Mouse (Mus musculus) C2C12 (cell line): ENCODE data around the gene Lpar2. TPM values are rescaled to one million over a fixed set of nuclear protein-coding genes. Genes with fewer than 3 reads are reported as not detected.

Experiments
- H3K27me3 ChIP-seq: one replicate; pipeline ENCODE4 v1.6.1; 2011; ENCODE audit not compliant: control insufficient read depth, insufficient read depth, insufficient read length
- H3K36me3 ChIP-seq: one replicate; pipeline ENCODE4 v1.6.1; 2011; ENCODE audit not compliant: control insufficient read depth, insufficient read depth
- H3K4me3 ChIP-seq: one replicate; pipeline ENCODE4 v1.5.1; 2011; ENCODE audit warnings: mild to moderate bottlenecking, control low read depth; ENCODE audit not compliant: poor library complexity, insufficient read depth, severe bottlenecking
- H3K79me2 ChIP-seq: one replicate; pipeline ENCODE4 v1.6.1; 2011; ENCODE audit not compliant: control insufficient read depth, insufficient read depth
- H3K79me3 ChIP-seq: one replicate; pipeline ENCODE4 v1.6.1; 2011; ENCODE audit warnings: low read depth, control low read depth
- H3ac ChIP-seq: one replicate; pipeline ENCODE3; 2011; ENCODE audit warnings: low read depth; ENCODE audit not compliant: control insufficient read depth, insufficient read length
- CEBPB ChIP-seq: IDR thresholded peaks from one replicate; pipeline ENCODE4 v1.6.1; 2011; ENCODE audit warnings: low read depth, mild to moderate bottlenecking, control low read depth, moderate library complexity
- CTCF ChIP-seq: IDR thresholded peaks from one replicate; pipeline ENCODE4 v1.5.1; 2011; ENCODE audit not compliant: control insufficient read depth, insufficient read depth, insufficient read length
- FOSL1 ChIP-seq: IDR thresholded peaks from one replicate; pipeline ENCODE4 v1.8.0; 2011; ENCODE audit warnings: mild to moderate bottlenecking, low read length; ENCODE audit not compliant: poor library complexity, insufficient read depth, severe bottlenecking
- MAX ChIP-seq: IDR thresholded peaks from one replicate; pipeline ENCODE4 v1.6.1; 2011; ENCODE audit warnings: mild to moderate bottlenecking, control low read depth
- MYOD1 ChIP-seq: IDR thresholded peaks from one replicate; pipeline ENCODE4 v1.6.1; 2011; ENCODE audit warnings: low read depth; ENCODE audit not compliant: control insufficient read depth, insufficient read length
- MYOG ChIP-seq: IDR thresholded peaks from one replicate; pipeline ENCODE4 v1.6.1; 2011; ENCODE audit not compliant: control insufficient read depth, insufficient read length; ENCODE audit errors: extremely low read depth
- USF1 ChIP-seq: IDR thresholded peaks from one replicate; pipeline ENCODE4 v1.6.1; 2011; ENCODE audit warnings: low read depth, mild to moderate bottlenecking, control low read depth, moderate library complexity
- polyA plus RNA-seq: library from polyadenylated mRNA; unstranded; fragments of >200 nt; fragmentation: generic; extraction: Trizol; gene quantifications from one replicate; pipeline ENCODE4 v1.2.1, GENCODE M21; 2012; ENCODE audit warnings: missing spikeins

Gene Lpar2
- polyA plus RNA-seq, 1 experiment = 1.5 TPM

GRCm38 (mm10) chr8:69796721-69797345, 25.4 kb upstream of the Lpar2 start:
- no peak for TF ChIP-seq MAX
- TF ChIP-seq USF1 = no peak
- TF ChIP-seq MYOG = no peak
- no peak for TF ChIP-seq CEBPB
- Histone ChIP-seq H3ac (no peak overlapping the region), H3K79me2 (peaks cover 37% of the 10 kb centered on the region), H3K27me3 (no peaks in the 10 kb centered on the region), H3K36me3 (peaks cover 82% of the 10 kb centered on the region), H3K79me3 (peaks cover 23% of the 10 kb centered on the region), H3K4me3 (no peak overlapping the region)

- Histone ChIP-seq H3K36me3 (peaks cover 89% of the 10 kb centered on the region), H3ac (no peak overlapping the region), H3K79me3 (peaks cover 15% of the 10 kb centered on the region), H3K79me2 (peaks cover 29% of the 10 kb centered on the region), H3K27me3 (no peaks in the 10 kb centered on the region), H3K4me3 (no peak overlapping the region)
- TF ChIP-seq MAX (no peak), FOSL1 (no peak), MYOD1 (no peak), CTCF (no peak), MYOG (no peak), CEBPB (no peak), USF1 (no peak)
Observed at GRCm38 (mm10) chr8:69797661-69798060, 24.6 kb upstream of the Lpar2 start.

GRCm38 (mm10) chr8:69799261-69799660, 23.0 kb upstream of the Lpar2 start:
- no peaks in the 10 kb centered on the region for H3K27me3 ChIP-seq
- H3ac ChIP-seq = no peak overlapping the region
- H3K4me3 ChIP-seq = no peak overlapping the region
- peaks cover 89% of the 10 kb centered on the region for H3K36me3 ChIP-seq
- peaks cover 13% of the 10 kb centered on the region for H3K79me2 ChIP-seq
- no peaks in the 10 kb centered on the region for H3K79me3 ChIP-seq
- no peak for TF ChIP-seq MYOG
- no peak for TF ChIP-seq USF1
- TF ChIP-seq MYOD1 = no peak
- no peak for TF ChIP-seq CEBPB
- TF ChIP-seq MAX = no peak
- no peak for TF ChIP-seq CTCF
- no peak for TF ChIP-seq FOSL1

DNA sequence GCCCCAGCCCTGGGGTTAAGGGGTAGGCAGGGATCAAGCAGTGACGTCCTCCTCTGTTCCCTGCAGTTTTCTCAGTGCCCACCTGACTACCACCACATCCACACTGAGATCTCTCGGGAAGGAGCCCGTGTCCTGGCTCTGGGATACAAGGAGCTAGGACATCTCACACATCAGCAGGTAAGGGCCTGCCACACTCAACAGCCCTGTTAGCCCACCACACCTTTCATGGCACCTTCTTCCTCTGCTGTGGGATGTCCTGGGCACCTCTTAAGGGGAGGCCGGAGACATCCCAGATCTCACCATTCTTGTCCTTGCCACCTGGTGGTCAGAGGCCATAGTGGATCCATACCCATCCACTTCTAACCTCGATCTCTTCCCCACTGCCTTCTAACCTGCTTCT, 22.3 kb upstream of the Lpar2 start:
- Histone ChIP-seq H3K79me3 (no peaks in the 10 kb centered on the region), H3K4me3 (no peak overlapping the region), H3K79me2 (peaks cover 6% of the 10 kb centered on the region), H3ac (no peak overlapping the region), H3K36me3 (peaks cover 88% of the 10 kb centered on the region), H3K27me3 (no peaks in the 10 kb centered on the region)
- TF ChIP-seq MYOG = no peak
- no peak for TF ChIP-seq CTCF
- no peak for TF ChIP-seq MAX
- TF ChIP-seq USF1 = no peak
- no peak for TF ChIP-seq MYOD1
- TF ChIP-seq FOSL1 = no peak
- TF ChIP-seq CEBPB = no peak

GRCm38 (mm10) chr8:69801796-69802195, 20.4 kb upstream of the Lpar2 start:
- H3K4me3 ChIP-seq = no peak overlapping the region
- H3K27me3 ChIP-seq = no peaks in the 10 kb centered on the region
- H3ac ChIP-seq = no peak overlapping the region
- TF ChIP-seq MYOG = no peak
- H3K36me3 ChIP-seq = peaks cover 92% of the 10 kb centered on the region
- H3K79me3 ChIP-seq = no peaks in the 10 kb centered on the region
- H3K79me2 ChIP-seq = no peaks in the 10 kb centered on the region

DNA sequence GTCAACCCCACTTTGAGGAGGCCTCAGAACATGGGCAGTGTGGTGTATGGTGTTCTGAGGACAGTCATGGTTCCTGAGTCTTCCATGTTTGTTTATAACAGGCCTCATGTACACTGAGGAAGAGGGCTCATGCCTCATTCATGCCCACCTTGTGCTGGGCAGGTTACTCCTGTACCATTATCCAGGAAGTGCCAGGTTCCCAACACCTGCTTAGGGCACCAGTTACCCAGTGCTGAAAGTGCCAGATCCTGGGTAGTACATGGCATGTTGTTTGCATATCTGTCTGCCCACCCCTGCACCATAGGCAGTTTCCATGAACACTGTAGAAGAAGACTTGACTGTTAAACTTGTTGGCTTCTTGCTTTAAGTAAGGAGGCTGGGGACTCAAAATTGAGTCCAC, 20.0 kb upstream of the Lpar2 start:
- Histone ChIP-seq H3K36me3 (peaks cover 92% of the 10 kb centered on the region), H3K4me3 (no peak overlapping the region), H3K79me2 (no peaks in the 10 kb centered on the region), H3ac (no peak overlapping the region), H3K27me3 (no peaks in the 10 kb centered on the region), H3K79me3 (no peaks in the 10 kb centered on the region)
- TF ChIP-seq CTCF = no peak
- TF ChIP-seq MYOG = no peak
- no peak for TF ChIP-seq CEBPB
